Mouse (Mus musculus): Measurements from ENCODE around the gene Nfic.

Nfic gene

DNA sequence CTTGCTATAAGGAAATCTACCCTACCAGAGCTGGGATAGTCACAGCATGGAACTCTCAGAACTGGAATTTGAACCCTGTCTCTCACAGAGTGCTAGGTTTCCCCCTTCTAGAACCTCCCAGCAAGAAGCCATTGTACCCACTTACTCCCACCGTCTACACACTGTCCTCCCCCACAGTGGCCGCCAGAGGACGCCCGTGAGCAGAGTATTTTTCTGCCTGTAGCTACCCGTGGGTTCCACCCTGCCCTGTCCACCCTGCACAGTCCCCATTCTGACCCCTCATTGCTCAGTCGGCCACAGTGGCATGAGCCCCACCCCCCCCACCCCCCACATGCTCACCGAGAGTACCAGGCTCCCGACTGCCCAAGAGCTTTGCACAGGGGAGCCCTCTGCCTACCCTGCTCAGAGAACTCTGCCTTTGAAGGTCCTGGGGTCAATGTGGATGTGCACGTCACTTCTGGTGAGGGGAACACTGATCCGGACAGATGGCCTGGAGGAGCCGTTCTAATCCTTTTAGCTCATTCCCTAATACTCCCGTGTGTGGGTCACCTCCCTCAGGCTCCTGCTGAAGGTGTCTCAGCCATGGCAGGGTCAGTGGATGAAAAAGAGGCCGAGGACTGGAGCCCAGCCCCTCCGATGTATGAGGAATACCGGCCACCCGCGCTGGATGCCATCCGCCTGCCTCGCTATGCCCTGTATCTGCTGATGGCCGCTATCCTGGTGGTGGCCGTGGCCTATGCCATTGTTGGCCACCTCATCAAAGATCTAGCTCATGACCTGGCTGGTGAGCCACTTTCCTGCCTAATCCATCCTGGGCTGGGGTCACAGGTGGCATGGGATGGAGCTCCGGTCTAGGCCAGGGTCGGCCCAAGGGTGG lies 65.4 kb downstream of the Nfic start:
- intact Hi-C loops (cut with DNase I): no loop called here

DNA sequence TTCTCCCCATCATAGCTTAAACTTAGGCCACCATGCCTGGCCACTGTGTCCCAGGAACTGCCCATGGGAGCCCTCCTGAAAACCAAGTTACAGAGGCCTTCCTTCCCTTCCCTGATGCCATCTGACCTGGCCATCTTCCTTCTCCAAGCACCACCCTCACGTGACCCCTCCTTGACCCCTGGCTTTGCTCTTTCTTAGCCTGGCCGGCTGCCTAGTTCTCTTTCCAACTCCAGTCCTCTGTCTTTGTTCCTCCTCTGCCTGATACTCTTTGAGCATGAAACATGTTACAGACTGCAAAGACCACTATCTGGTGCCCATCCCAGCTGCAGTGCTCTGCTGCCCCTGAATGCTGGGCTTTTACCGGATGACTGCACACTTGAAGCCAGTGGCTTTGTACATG lies 66.1 kb downstream of the Nfic start:
- intact Hi-C loops (cut with DNase I): no loop called here

DNA sequence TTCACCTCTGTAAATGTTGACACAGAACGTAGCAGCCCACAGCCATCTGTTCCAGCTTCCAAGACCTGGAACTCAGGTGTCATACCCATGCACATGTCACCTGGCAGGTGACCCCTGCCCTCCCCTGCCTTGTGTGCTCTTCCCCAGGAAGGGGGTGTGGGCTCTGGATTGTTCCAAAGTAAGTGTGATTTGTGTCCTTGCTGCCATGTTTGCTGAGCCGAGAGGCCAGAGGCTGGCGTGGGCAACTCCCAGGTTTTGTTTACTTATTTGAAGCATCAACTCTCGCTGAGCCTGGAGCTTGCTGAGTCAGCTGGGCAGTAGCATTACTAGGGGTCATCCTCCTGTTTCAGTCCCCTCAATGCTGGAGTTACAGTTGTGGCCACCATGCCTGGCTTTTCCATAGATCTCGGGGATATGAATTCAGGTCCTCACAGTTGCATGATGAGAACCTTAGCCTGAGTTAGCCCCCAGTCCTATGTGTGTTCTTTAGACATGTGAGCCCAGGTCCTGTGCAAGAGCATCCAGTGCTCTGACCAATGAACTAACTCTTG lies 66.9 kb downstream of the Nfic start, which contains the start of gene Gm48552:
Gm48552 (plus strand) TSS at position 501 of the 551 bp plus-strand sequence.
- intact Hi-C loops (cut with DNase I): no loop called here

DNA sequence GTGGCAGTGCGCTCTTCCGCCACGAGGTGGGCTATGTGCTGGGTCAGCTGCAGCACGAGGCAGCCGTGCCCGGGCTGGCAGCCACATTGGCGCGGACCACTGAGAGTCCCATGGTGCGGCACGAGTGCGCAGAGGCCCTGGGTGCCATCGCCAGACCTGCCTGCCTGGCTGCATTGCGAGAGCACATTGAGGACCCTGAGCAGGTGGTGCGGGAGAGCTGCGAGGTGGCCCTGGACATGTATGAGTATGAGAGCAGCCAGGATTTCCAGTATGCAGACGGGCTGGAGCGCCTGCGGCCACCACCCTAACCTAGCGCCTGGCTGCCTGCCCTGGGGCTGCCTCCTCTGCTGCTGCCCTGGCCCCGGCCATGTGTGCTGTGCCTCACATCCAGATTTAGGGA lies 67.7 kb downstream of the Nfic start:
- intact Hi-C loops (cut with DNase I): no loop called here

DNA sequence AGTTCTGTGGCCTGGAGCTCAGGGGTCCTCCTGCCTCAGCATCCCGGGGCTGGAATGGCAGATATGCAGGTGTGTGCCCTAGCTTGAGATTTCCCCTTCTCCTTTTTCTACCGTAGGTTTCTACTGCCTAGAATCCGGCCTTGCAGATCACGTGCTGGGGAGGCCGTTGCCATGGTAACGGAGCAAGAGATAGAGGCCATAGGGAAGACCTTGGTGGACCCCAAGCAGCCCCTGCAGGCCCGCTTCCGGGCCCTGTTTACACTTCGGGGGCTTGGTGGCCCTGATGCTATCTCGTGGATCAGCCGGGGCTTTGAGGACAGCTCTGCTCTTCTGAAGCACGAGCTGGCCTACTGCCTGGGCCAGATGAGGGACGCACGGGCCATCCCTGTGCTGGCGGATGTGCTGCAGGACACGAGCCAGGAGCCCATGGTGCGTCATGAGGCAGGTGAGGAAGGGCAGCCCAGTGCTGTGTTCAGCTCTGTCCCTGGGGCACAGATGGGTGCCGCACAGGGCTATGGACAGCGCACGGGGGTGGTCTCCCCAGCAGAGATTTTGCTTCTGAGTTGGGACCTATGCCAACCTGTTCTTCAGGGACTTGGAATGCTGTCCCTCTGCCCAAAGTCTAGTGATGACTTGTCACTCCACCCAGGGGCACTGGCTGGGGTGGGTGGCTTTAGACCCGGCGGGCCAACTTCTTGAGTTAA lies 69.7 kb downstream of the Nfic start:
- intact Hi-C loops (cut with DNase I): no loop called here

DNA sequence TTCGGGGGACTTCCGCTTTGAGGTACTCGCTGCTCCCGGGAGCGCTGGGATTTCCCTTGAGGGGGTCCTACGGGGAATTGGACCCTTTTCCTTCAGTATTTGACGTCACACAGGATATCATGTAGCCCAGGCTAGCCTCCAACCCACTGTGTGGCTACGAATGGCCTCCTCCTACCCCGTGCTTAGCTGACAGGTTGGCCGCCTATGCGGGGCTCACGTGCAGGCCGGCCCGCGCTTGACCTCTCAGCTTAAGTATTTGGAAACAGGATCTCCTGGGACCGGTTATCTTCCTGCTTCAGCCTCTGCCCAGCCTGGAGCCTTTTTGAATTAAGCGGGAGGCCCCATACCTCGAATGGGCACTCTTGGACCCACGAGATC lies 70.8 kb downstream of the Nfic start:
- intact Hi-C loops (cut with DNase I): no loop called here

DNA sequence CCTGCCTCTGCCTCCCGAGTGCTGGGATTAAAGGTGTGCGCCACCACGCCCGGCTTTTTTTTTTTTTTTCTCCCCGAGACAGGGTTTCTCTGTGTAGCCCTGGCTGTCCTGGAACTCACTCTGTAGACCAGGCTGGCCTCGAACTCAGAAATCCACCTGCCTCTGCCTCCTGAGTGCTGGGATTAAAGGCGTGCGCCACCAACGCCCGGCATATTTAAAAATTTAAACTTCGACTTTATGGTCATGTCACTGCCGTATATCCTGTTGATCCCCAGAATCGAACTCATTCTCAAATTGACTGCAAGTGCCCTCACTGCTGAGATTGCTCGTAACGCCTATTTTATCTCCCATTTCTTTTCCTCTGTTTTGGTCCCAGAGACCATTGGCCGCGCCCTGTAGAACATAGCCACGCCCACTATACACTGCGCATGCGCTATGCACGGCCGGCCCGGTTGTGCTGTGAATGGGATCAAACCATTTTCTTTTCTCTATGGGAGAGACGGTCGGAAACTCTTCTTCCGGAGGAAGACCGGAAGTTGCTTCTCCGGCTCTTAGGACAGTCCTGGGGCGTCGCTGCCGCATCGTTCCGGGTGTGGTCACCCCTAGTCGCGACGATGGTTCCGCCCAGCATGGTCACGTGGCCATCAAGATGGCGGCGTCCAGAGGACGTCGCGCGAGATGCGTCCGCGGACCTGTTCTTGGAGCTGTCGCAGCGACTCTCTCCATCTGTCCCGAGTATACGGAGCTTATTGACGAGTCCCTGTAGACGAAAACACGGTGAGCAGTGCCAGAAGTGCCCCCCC lies 71.4 kb downstream of the Nfic start, which contains the start of the genes Dohh and Gm48551:
Dohh (plus strand) TSS at position 627 of the 803 bp plus-strand sequence.
Gm48551 (plus strand) TSS at position 665 of the 803 bp plus-strand sequence.
- intact Hi-C loops (cut with DNase I): no loop called here

DNA sequence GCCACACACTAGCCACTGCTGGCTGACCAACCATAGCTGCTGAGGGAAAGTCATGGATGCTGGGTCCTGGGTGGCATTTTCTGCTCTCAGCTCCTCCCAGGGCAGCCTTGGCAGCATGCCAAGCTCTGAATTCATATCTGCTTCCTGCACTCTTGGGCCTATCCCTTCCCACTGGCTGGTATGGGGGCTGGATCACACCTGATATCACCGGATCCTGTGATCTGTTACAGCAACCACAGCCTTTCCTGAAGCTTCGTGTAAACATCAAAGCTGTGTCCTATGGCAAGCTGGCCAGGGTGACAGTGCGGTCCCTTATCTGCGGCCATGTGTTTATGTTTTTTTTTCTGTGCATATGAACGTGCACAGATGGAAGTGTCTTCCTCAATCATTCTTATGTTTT lies 73.4 kb downstream of the Nfic start:
- intact Hi-C loops (cut with DNase I): no loop called here

DNA sequence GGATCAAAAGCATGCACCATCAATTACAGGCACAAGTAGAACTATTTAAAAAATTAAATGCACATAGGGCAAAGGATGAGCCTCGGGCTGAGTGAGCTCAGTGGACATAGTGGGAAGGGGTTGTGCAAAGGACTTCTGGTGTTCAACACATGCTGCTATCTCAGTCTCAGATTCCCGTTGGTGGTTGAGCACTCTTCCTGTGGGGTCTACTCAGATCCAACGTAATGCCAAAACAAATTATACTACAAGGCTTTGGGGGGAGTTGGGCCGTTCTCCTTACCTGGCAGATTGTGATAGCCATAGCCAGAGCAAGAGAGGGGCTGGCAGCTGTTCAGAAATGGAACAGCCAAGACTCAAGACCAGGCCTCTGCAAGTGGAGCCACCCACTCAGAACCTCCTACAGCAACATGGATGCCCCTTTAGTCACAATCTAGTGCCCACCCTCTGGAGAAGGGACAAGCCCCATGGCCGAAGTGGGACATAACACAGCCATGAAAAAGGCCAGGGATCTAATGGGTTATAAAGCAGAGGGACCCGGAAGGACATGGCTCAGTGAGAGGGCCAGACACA lies 75.5 kb downstream of the Nfic start:
- intact Hi-C loops (cut with DNase I): no loop called here

DNA sequence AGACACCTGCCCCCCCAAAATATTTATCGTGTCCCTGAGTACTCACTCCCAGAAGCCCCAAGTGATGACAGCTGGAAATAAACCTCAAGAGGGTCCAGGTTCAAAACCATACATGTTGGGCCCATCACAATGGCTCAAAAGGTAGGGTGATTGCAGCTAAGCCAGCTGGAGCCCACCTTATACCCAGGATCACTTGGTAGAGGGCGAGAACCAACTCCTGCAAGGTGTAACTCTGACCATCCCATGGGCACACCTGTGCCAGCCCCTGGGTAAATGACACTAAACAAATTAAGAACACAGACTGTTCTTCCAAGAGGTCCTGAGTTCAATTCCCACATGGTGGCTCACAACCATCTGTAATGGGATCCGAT lies 76.3 kb downstream of the Nfic start:
- intact Hi-C loops (cut with DNase I): no loop called here

DNA sequence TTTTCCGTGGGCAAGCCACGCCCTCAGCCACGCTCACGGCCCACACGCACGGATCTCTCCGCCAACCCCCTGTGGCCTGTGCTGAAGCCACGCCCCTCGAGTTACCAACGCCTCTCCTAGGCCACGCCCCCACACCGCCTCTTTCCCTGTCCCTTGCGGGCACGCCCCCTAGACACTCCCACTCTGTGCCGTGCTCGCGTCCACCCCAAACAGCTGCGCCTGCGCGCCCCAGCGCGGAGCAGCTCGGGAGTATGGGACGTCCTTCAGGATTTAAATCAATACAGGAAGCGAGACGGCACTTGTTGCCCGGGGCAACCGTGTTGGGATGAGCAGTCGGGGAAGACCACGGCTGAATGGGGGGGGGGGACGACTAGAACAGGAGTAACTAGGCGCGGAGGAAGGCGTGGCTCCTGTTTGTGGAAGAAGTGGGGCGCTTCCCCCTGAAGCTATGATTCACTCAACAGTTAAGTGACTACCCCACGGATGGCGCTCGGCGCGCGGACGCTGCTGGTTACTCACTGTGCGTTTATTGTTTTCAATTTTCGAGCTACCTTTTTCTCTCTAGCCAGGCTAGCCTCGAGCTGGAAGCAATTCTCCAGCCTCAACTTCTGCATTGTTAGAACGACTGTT lies 76.8 kb downstream of the Nfic start:
- intact Hi-C loops (cut with DNase I): no loop called here

DNA sequence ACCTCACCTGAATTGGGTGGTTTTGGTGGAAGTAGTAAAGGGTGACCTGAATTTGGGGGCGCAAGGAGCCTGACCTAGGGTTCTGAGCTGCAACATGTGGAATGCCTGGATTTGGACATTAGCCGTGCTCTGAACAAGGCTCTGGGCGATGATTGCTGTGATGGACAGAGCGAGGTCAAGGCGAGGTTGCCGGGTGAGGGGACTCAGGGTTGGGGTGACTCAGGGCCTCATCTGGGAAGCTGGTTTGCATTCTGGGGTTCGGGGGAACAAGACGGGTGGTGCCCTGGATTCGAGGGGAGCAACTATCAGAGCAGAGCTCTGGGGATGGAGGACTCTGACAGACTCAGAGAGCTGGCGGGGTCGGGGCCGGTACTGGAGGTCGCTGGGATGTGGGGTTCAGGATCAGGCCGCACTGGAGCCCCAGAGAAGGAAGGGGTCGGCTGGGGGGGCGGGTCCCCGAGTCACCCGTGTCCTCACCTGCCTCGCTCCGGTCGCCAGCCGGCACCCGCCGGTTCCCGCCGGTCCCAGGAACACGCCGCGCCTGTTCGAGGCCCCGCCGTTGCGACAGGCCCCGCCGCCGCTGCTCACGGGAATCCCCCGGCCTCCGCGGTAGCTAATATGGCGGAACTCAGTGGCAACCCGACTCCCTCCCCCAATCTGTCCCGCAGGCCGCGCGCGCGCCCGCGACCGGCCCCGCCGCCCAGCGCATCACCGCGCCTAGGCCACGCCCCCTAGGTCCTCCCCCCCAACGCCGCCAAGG lies 77.5 kb downstream of the Nfic start, which contains the start of gene Fzr1:
Fzr1 (minus strand) TSS at position 724 of the 760 bp plus-strand sequence.
- intact Hi-C loops (cut with DNase I): no loop called here

DNA sequence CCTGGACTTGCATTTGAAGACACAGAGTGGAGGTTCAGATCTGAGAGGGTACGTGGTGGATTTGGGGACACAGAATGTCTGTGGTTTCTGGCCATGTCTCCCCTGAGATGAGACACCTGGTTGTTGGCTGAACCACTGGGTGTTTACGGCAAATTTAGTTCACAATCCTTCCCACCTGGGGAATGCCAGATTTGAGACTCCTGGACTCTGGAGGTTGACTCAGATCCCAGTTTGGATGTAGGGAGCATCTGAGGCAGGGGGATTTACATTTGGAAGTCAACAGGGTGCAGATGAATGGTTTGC lies 78.1 kb downstream of the Nfic start:
- intact Hi-C loops (cut with DNase I): no loop called here

DNA sequence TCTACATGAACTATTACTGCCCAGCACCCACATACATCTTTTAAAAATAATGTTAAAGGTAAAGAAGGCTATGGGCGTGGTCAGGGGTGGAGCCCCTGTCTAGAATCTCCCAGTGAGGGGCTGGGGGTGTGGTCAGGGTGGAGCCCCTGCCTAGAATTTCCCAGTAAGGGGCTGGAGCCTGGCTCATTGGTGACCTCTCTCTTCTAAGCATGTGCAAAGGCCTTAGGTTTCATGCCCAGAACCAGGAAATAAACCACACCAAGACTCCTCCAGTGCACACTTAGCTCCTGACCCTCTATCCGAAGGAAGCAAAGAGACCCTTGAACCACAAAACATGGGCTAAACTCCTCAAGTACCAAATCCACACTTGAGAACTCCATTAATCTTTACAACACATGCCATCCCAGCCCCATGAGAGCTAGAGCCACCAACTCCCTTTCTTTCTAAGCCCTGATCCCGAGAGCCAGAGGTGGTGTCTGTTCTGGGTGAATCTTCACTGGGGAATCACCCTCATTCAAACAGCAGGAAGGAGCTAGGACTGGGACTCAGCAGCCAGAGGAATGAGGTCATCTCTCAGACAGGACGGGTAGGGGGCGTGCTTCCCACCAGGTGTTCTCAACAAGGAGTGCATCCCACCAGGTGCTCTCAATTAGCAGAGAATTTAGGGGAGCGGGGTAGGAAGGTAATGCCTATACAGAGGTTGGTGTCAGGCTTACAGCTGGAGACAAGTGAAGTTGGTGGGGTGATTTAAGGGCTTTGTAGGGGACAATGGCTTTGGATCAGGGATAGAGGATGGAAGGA lies 78.7 kb downstream of the Nfic start:
- intact Hi-C loops (cut with DNase I): no loop called here

DNA sequence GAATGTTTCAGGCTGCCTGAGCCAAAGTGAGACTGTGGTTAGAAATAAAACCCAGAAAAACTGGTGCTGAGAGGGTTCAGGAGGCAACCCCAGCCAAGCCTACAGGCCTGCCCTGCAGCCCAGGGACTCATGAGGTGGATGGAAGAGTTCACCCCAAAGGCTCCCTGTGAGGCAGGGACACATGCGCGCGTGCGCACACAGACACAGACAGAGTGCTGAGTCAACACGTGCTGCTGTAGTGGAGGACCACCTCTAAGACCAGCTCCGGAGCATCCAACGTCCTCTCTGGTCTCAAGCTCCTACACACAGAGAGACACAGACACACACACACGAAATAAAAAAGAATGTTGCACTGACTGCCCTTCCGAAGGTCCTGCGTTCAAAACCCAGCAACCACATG lies 80.1 kb downstream of the Nfic start:
- intact Hi-C loops (cut with DNase I): no loop called here

DNA sequence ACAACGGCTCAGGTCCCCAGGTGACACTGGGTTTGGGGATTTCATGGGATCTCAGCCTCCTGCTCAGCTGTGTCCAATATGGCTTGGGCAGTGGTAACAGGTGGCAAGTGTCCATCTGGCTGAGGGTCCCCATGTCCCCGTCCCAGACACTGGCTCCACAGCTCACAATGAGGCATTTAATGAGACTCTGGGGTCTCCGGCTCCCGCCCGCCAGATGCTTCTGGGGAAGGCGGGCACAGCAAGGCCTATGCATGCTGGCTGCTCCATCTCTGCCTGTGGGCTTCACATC lies 88.3 kb downstream of the Nfic start:
- intact Hi-C loops (cut with DNase I): no loop called here

DNA sequence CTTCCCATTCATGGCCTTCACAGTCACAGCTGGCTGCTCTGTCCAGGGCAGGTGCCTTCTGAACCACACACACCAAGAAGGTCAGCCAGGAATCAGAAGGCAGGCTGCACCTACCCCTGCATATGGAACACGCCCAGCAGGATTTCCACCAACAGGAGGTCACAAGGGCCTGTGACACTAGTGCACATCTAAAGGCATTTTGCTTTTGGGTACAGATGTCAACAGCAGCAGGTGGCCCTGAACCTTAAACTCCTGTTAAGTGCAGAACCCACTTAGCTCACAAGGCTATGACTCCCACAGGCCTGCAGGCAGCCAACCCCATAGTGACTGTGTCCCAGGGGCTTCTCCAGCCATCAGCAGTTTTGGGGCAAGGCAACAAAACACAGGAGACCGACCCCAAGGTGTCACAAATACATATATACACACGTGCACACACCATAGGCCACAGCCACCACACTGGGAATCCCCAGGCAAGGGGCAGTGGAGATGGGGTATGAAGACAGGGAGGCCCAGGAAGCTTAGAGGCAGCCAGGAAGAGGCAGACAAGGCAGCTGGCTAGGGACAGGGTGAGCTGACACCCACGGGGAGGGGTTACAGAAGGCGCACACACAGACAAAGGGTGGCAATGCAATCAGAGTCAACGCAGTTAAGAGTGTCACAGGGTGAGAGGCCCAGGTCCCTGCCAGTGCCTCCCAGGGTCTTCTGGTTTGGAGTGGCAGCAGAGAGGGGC lies 88.8 kb downstream of the Nfic start:
- intact Hi-C loops (cut with DNase I): no loop called here

DNA sequence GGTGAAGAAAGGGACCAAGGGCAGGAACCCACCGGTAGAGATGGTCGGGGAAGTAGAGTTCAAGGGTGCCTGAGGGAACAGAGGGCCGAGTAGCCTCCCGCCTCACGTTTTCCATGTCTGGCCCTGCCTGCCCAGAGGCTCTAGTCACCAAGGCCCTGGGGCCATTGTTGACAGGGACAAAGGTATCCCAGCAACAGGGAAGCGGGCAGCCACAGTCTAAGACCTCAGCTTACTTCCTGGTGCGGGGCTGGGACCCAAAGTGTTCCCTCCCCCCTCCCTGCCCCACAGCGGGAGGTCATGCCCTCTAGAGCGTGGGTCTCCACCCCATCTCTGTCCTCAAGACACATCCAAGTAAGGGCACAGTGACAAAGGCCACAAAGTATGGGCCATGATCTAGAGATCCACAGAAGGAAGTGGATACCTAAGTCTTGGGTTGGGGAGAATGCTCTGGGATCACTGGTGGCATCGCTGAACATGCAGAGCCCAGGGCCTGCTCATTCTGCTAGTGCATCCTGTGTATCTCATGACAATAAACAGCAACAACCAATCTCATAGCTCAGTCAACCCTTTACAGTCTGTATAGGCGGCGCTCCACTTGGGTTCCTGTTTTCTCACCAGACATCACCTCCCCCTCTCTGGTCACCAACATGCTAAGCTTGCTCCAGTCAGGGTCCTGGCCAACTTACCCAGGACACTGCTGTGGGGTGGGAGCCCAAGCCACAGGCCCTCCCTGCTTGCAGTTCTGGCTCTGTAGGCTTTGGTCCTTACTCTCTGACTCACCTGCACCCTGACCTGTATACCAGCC lies 89.6 kb downstream of the Nfic start, which contains the start of gene 4930404N11Rik:
4930404N11Rik (minus strand) TSS at position 145 of the 805 bp plus-strand sequence.
- intact Hi-C loops (cut with DNase I): no loop called here
